Mouse (Mus musculus) forebrain, embryonic 15.5 days (tissue): ENCODE measurements around the gene Nxpe3. TPM values are rescaled to one million over a fixed set of nuclear protein-coding genes. Genes with fewer than 3 reads are reported as not detected.

Experiments
- ATAC-seq: fragments of 200-750 bp; cut with Nextera tagmentation; replicated peaks from 2 replicates; pipeline ENCODE4 v1.8.0; 2017; ENCODE audit warnings: mild to moderate bottlenecking, moderate TSS enrichment, moderate library complexity
- H3K27ac ChIP-seq: fragments of 300-500 bp; sonication (generic); replicated peaks from 2 replicates; pipeline ENCODE4 v1.5.1; 2015; ENCODE audit warnings: mild to moderate bottlenecking, inconsistent platforms
- H3K27me3 ChIP-seq: fragments of 300-500 bp; sonication (generic); 2 replicates; pipeline ENCODE4 v1.6.1; 2015; ENCODE audit warnings: inconsistent platforms
- H3K36me3 ChIP-seq: fragments of 300-500 bp; sonication (generic); 2 replicates; pipeline ENCODE4 v1.6.1; 2015; ENCODE audit warnings: mild to moderate bottlenecking, inconsistent platforms
- H3K4me1 ChIP-seq: fragments of 300-500 bp; sonication (generic); 2 replicates; pipeline ENCODE4 v1.6.1; 2015; ENCODE audit warnings: inconsistent platforms
- H3K4me2 ChIP-seq: fragments of 300-500 bp; sonication (generic); replicated peaks from 2 replicates; pipeline ENCODE4 v1.6.1; 2015; ENCODE audit warnings: mild to moderate bottlenecking, inconsistent platforms
- H3K4me3 ChIP-seq: fragments of 300-500 bp; sonication (generic); 2 replicates; pipeline ENCODE4 v1.5.1; 2015; ENCODE audit warnings: mild to moderate bottlenecking, inconsistent platforms
- H3K9ac ChIP-seq: fragments of 300-500 bp; sonication (generic); replicated peaks from 2 replicates; pipeline ENCODE4 v1.6.1; 2015; ENCODE audit warnings: mild to moderate bottlenecking, inconsistent platforms
- H3K9me3 ChIP-seq: fragments of 300-500 bp; sonication (generic); 2 replicates; pipeline ENCODE4 v1.6.1; 2016; ENCODE audit warnings: inconsistent platforms
- WGBS: fragments of 180-500 bp; shearing (Covaris S2); methylation state at CpG from one replicate; pipeline ENCODE4 v1.1.7; 2015; ENCODE audit warnings: mixed read lengths; 5-methylcytosine and 5-hydroxymethylcytosine counted together
- polyA plus RNA-seq: library from polyadenylated mRNA; unstranded; fragments of >200 nt; fragmentation: Nextera tagmentation; extraction: Ambion mirVana; gene quantifications from 2 replicates; pipeline ENCODE4 v1.2.1, GENCODE M21; 2015

Nxpe3 gene
- polyA plus RNA-seq, 1 experiment from 2014 or later: 1.3 TPM

DNA sequence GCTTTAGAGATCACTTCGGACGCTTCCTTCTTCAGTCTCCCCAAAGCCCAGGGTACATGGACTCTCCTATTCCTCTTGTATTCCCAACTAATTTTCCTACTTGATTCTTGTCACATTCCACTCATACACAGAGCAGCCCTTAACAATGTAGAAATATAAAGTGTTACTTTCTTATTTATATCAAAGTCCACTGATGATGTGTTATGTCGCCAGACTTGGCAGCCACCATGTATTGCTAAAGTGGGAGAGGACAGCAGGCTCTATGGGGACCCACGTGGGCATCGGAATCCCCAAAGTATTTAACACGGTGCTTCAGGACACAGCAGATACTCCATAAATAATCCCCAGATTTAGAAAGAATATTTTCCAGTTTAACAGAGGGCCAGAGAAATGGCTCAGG, 80.4 kb downstream of the Nxpe3 start:
- Histone ChIP-seq H3K4me3 (no peak overlapping the region), H3K27me3 (no peaks in the 10 kb centered on the region), H3K9me3 (no peaks in the 10 kb centered on the region), H3K9ac (no peak overlapping the region), H3K36me3 (peaks cover 29% of the 10 kb centered on the region), H3K27ac (no peak overlapping the region), H3K4me1 (peaks cover 8% of the 10 kb centered on the region), H3K4me2 (no peak overlapping the region)
- WGBS: 95% methylated on average over 6 of the region's 6 CpGs
- ATAC-seq: no peak

DNA sequence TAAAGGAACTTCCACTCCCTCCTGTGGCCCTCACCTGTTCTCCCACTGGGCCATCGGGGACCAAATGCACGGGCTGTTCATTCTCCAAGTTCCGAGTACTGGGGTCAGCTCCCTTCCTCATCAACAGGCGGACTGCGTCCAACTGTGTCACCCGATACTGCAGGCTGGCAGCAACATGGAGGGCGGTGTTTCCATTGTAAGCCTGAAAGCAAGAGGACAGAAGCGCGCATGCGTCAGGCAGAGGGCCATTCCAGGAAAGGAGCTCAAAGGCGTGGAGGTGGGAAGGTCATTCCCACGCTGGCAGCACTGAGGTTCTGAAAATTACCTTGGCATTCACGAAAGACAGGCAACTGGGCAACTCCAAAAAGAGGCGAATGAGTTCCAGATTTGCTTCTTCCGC, 81.2 kb downstream of the Nxpe3 start:
- Histone ChIP-seq H3K4me1 (peaks cover under 1% of the 10 kb centered on the region), H3K9ac (no peak overlapping the region), H3K4me2 (no peak overlapping the region), H3K27me3 (no peaks in the 10 kb centered on the region), H3K4me3 (no peak overlapping the region), H3K27ac (no peak overlapping the region), H3K9me3 (no peaks in the 10 kb centered on the region), H3K36me3 (peaks cover 29% of the 10 kb centered on the region)
- WGBS: 82% methylated on average over 15 of the region's 15 CpGs
- ATAC-seq: no peak

DNA sequence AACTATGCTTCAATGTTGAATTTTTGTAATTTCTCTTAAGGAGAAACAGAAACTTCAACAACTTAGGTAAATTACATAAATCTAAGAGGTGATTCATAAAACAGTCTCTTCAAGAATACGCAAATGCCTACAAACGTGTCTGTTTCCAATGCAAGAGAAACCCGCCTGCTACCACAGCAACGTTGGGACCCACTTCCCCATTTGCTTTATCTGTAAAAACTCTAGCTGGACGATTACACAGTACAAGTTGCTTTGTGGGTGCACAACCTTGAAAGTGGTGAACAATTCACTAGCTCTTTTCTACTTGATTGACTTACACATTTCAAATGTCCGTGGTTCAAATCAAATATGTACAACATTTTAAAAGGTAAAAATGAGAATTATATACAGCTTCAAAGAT, 83.3 kb downstream of the Nxpe3 start:
- no peak overlapping the region for H3K9ac ChIP-seq
- H3K4me1 ChIP-seq: no peaks in the 10 kb centered on the region
- H3K27ac ChIP-seq: no peak overlapping the region
- peaks cover 29% of the 10 kb centered on the region for H3K36me3 ChIP-seq
- H3K4me2 ChIP-seq: no peak overlapping the region
- ATAC-seq: no peak
- 90% methylated on average over 6 of the region's 6 CpGs for WGBS
- no peaks in the 10 kb centered on the region for H3K9me3 ChIP-seq
- no peaks in the 10 kb centered on the region for H3K27me3 ChIP-seq
- no peak overlapping the region for H3K4me3 ChIP-seq

DNA sequence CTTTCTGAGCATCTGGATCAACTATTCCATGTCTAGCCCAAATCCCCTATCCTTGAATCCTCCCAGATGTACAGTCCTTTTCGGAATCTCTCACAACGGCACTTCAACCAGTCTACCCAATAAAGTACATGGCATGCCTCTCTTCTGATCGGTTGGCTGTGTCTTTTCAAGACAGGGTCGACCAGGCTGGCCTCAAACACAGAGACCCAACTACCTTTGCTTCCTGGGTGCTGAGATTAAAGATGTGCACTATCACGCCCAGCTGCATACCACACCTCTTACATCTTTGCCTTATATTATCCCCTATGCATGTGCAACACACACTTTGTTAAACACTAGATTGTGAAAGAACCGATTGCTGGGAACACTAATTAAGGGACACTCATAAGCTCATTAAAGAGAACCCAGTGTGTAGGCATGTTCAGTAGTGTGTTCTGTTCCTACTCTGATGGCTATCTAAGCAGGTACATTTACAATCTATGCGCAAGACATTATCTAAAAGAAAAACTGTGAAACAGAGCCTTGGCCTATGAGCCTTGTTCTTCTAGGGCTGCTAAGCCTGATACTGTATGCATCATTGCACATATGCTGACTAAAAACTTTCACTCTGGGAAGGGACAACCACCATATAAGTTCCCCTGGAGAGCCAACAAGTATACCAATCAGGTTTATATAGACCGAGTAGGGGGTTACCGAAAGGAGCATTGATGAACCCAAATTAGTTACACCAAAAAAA, 85.1 kb downstream of the Nxpe3 start:
- H3K27me3 ChIP-seq: no peaks in the 10 kb centered on the region
- H3K4me1 ChIP-seq: no peaks in the 10 kb centered on the region
- H3K4me3 ChIP-seq: no peak overlapping the region
- H3K4me2 ChIP-seq: no peak overlapping the region
- ATAC-seq: no peak
- no peak overlapping the region for H3K27ac ChIP-seq
- no peaks in the 10 kb centered on the region for H3K9me3 ChIP-seq
- 90% methylated on average over 9 of the region's 9 CpGs for WGBS
- peaks cover 12% of the 10 kb centered on the region for H3K36me3 ChIP-seq
- H3K9ac ChIP-seq: no peak overlapping the region

DNA sequence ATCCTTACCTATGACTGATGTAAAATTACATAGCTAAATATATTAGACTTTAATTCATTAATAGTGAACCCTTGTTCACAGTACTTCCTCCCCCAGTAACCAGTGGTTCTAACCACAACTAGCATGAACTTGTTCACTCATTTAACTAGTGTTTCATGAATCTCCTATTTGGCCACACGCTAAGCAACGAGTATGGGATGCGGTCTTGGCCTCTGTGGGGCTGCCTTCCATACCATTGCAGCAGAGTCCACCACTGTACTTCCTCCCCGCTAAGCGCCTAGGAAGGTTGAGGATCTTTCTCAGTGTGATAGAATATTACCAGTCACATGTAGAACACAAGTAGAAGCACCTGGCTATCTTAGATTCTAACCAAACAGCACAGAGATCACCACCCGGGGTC, 85.7 kb downstream of the Nxpe3 start:
- 96% methylated on average over 6 of the region's 6 CpGs for WGBS
- no peak overlapping the region for H3K9ac ChIP-seq
- no peak for ATAC-seq
- H3K4me1 ChIP-seq: no peaks in the 10 kb centered on the region
- no peak overlapping the region for H3K27ac ChIP-seq
- no peaks in the 10 kb centered on the region for H3K27me3 ChIP-seq
- no peak overlapping the region for H3K4me3 ChIP-seq
- H3K36me3 ChIP-seq: peaks cover 6% of the 10 kb centered on the region
- no peak overlapping the region for H3K4me2 ChIP-seq
- no peaks in the 10 kb centered on the region for H3K9me3 ChIP-seq

DNA sequence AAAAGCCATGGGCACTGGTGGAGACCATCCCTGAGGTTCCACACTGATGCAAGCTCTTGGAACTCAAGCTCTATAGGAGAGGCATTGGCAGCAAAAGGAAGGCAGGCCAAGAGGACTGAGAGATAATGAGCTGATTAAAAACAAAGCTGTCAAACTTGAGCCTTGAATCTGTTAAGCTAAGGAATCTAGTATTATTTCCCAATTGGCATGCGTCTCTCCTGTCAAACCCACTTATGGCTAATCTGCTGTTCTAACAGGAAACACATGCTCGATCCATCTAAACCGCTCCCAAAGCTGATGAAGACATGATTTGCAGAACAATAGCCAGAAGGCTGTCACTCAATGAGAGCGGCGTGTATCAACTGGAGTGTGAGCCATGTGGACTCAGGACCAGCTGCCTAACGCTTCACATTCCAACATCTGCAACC, 87.6 kb downstream of the Nxpe3 start:
- Histone ChIP-seq H3K27me3 (no peaks in the 10 kb centered on the region), H3K4me1 (no peaks in the 10 kb centered on the region), H3K9me3 (no peaks in the 10 kb centered on the region), H3K4me2 (no peak overlapping the region), H3K27ac (no peak overlapping the region), H3K4me3 (no peak overlapping the region), H3K9ac (no peak overlapping the region), H3K36me3 (no peaks in the 10 kb centered on the region)
- 25% methylated on average over 6 of the region's 6 CpGs for WGBS
- peak; percentile 87 for ATAC-seq

DNA sequence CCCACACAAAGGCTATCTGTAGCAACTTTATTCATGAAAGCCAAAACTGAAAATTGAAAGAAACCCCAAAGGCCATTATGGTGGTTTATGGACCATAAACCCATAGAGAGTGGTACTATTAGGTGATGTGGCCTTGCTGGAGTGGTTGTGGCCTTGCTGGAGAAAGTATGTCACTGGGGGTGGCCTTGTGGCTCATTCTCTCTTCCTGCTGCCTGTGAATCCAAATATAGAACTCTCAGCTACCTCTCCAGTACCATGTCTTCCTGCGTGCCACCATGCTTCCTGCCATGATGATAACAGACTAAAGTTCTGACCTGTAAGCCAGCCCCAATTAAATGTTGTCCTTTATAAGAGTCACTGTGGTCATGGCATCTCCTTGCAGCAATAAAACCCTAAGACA, 90.3 kb downstream of the Nxpe3 start:
- Histone ChIP-seq H3K4me3 (no peak overlapping the region), H3K9ac (no peak overlapping the region), H3K4me1 (no peaks in the 10 kb centered on the region), H3K36me3 (no peaks in the 10 kb centered on the region), H3K4me2 (no peak overlapping the region), H3K27ac (no peak overlapping the region), H3K27me3 (no peaks in the 10 kb centered on the region), H3K9me3 (no peaks in the 10 kb centered on the region)
- 97% methylated on average over 1 of the region's 1 CpGs for WGBS
- ATAC-seq: no peak

DNA sequence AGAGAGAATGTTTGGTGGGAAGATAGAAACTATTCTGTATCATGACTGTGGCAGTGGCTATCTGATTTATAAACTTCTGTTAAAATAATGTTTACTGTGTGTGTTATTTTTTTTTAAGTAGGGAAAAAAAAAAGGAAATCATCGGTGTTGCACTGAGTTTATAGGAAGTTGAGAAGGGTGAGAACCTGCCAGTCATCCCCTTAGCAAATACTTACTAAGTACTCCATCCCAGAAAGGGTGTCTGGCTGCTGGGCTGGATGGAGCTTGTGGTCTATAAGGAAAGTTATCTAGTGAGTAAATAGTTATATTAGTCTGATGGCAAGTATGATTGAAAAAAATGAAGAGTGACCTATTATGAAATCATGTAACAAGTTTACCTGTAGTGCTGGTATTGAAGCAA, 93.5 kb downstream of the Nxpe3 start:
- H3K4me1 ChIP-seq: no peaks in the 10 kb centered on the region
- 98% methylated on average over 1 of the region's 1 CpGs for WGBS
- ATAC-seq: no peak

DNA sequence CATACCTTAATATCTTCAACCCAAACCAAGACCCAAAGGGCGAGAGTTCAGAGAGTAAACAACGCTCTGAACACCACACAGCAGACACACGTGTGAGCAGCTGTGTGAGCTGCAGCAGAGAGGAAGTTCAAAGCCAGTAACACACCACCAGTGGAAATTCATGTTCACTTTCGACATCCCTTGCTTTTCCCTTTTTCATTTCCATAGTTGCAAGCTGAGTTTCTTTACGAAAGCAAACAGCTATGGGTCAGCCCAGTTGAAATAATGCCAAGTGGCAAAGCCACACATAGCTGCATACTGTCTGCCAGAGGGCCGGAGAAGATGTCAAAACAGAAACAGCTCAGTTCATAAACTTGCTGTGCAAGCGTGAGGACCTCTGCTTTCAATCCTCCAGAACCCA, 96.2 kb downstream of the Nxpe3 start:
- H3K9me3 ChIP-seq: no peaks in the 10 kb centered on the region
- H3K36me3 ChIP-seq: no peaks in the 10 kb centered on the region
- no peak overlapping the region for H3K9ac ChIP-seq
- no peak overlapping the region for H3K27ac ChIP-seq
- H3K27me3 ChIP-seq: no peaks in the 10 kb centered on the region
- H3K4me2 ChIP-seq: no peak overlapping the region
- WGBS: 84% methylated on average over 7 of the region's 7 CpGs
- H3K4me1 ChIP-seq: no peaks in the 10 kb centered on the region
- H3K4me3 ChIP-seq: no peak overlapping the region
- ATAC-seq: no peak

More for the DNA sequence above, 93.5 kb downstream of the Nxpe3 start:
- H3K36me3 ChIP-seq: no peaks in the 10 kb centered on the region
- H3K4me2 ChIP-seq: no peak overlapping the region
- no peaks in the 10 kb centered on the region for H3K9me3 ChIP-seq
- H3K9ac ChIP-seq: no peak overlapping the region
- H3K27ac ChIP-seq: no peak overlapping the region
- no peak overlapping the region for H3K4me3 ChIP-seq
- no peaks in the 10 kb centered on the region for H3K27me3 ChIP-seq

DNA sequence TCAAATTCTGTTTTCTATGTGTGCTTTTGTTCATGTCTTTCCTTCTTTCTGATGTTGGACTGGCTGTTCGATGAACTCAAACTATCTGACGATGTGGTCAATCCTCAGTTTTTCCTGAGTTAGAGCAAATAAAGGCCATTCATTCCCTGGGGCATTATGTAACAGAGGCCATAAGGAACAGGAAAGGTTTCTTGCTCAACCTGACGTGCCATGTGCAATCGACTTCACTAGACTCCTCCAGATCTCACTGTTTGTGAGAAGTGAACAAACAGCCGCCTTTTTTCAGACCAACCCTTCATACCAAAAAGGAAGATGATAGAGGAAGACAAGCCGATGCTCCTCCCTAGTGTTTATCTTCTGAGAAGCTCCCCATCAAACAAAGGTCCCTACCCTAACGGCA, 104.8 kb downstream of the Nxpe3 start:
- Histone ChIP-seq H3K27ac (no peak overlapping the region), H3K36me3 (no peaks in the 10 kb centered on the region), H3K9ac (no peak overlapping the region), H3K4me3 (no peak overlapping the region), H3K27me3 (no peaks in the 10 kb centered on the region), H3K4me1 (no peaks in the 10 kb centered on the region), H3K4me2 (no peak overlapping the region), H3K9me3 (no peaks in the 10 kb centered on the region)
- no peak for ATAC-seq
- WGBS: 96% methylated on average over 7 of the region's 7 CpGs

Other genes starting within 250 kb of the Nxpe3 start
- gene Nfkbiz, start 56.4 kb downstream of the Nxpe3 start, polyA plus RNA-seq: 1.2 and 1.4 TPM in 2 replicates
- 16.3 and 17.8 TPM in 2 replicates for gene Cep97, start 39.6 kb upstream of the Nxpe3 start, polyA plus RNA-seq
- gene Rpl24, start 71.0 kb upstream of the Nxpe3 start, polyA plus RNA-seq: 581 and 585 TPM in 2 replicates
- gene Zbtb11, start 78.6 kb upstream of the Nxpe3 start, polyA plus RNA-seq: 20.2 and 20.8 TPM in 2 replicates
- 234 and 248 TPM in 2 replicates for gene Pcnp, start 134.5 kb upstream of the Nxpe3 start, polyA plus RNA-seq
- 25.1 and 25.7 TPM in 2 replicates for gene Trmt10c, start 142.5 kb upstream of the Nxpe3 start, polyA plus RNA-seq
- 57.7 and 58.4 TPM in 2 replicates for gene Senp7, start 153.1 kb upstream of the Nxpe3 start, polyA plus RNA-seq